Mouse (Mus musculus): Measurements from ENCODE around the gene Tnxb. TPM values are rescaled to one million over a fixed set of nuclear protein-coding genes. Genes with fewer than 3 reads are reported as not detected.
"Not testable (repeated sequence)": the region's sequence is repeated elsewhere in the genome, so short reads cannot be mapped to it uniquely, and the experiment has no call there.

Tnxb gene
- polyA plus RNA-seq, 1 experiment from 2014 or later = 0.04 TPM

DNA sequence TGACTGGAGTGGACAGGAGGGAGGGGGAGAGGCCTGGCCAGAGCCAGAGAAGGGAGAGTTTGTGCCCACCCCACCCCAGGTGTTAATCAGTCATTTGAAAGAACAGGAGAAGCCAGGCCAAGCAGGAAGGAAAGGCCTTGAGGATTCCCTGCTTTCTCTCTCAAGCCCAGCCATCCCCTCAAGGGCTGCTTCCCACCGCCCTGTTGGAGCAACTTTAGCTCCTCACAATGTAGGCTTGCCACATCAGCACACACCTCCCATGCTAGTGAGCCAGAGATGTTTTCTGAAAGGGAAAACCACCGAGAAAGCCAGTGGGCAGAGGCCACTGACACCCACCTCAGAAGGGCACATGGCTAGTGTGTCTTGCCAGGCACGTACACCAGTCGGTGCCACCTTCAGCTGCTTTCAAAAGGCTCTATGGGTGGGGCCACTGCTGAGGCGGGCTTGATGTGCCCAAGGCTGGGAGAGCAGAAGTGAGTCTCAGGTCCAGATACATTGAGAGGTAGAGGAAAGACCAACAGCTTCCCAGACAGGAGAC is 44.6 kb downstream of the Tnxb start:
- H3K4me1 ChIP-seq; H3K4me3 ChIP-seq; H3K9me3 ChIP-seq; H3K36me3 ChIP-seq; H3K27ac ChIP-seq; DNase-seq (ENCODE audit: low spot score): not testable (repeated sequence)
- peaks cover 16% of the 10 kb centered on the region; the same call in 1 of the 2 replicates for H3K27me3 ChIP-seq (ENCODE audit: insufficient read depth, poor library complexity, severe bottlenecking)
- 76% methylated on average over 5 of the region's 5 CpGs for WGBS

- peaks cover 16% of the 10 kb centered on the region; the same call in 1 of the 2 replicates for H3K27me3 ChIP-seq (ENCODE audit: insufficient read depth, poor library complexity, severe bottlenecking)
- H3K27ac ChIP-seq; H3K9me3 ChIP-seq; DNase-seq (ENCODE audit: low spot score); H3K4me3 ChIP-seq; H3K4me1 ChIP-seq; H3K36me3 ChIP-seq: not testable (repeated sequence)
- WGBS = 75% methylated on average over 6 of the region's 7 CpGs
Observed at GRCm38 (mm10) chr17:34715451-34715850, 45.1 kb downstream of the Tnxb start.

GRCm38 (mm10) chr17:34716247-34716646 is 45.9 kb downstream of the Tnxb start:
- DNase-seq (ENCODE audit: low spot score) = no peak
- 81% methylated on average over 15 of the region's 15 CpGs for WGBS
- H3K4me3 ChIP-seq = no peak overlapping the region
- peaks cover 16% of the 10 kb centered on the region; the same call in 1 of the 2 replicates for H3K27me3 ChIP-seq (ENCODE audit: insufficient read depth, poor library complexity, severe bottlenecking)
- H3K27ac ChIP-seq = no peak overlapping the region
- H3K4me1 ChIP-seq = no peaks in the 10 kb centered on the region
- no peaks in the 10 kb centered on the region for H3K36me3 ChIP-seq
- no peaks in the 10 kb centered on the region for H3K9me3 ChIP-seq

DNA sequence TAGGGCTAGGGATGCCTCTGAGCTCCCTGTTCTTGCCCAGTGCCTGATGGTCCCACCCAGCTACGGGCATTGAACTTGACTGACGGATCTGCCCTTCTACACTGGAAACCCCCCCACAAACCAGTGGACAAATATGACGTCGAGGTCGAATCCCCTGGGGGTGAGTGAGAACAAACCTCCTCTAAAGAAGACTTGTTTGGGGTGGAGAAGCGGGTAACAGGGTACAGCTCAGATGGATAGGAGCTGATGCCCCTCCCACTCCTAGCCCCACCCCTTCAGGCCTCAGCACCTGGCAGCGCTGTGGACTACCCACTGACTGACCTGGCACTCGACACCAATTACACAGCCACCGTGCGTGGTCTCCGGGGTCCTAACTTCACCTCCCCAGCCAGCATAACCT is 47.1 kb downstream of the Tnxb start:
- no peak for DNase-seq (ENCODE audit: low spot score)
- Histone ChIP-seq H3K4me1 (no peaks in the 10 kb centered on the region), H3K36me3 (no peaks in the 10 kb centered on the region), H3K27me3 (ENCODE audit: insufficient read depth, poor library complexity, severe bottlenecking) (peaks cover 16% of the 10 kb centered on the region; the same call in 1 of the 2 replicates), H3K27ac (no peak overlapping the region), H3K9me3 (no peaks in the 10 kb centered on the region), H3K4me3 (no peak overlapping the region)
- WGBS = 84% methylated on average over 11 of the region's 11 CpGs

DNA sequence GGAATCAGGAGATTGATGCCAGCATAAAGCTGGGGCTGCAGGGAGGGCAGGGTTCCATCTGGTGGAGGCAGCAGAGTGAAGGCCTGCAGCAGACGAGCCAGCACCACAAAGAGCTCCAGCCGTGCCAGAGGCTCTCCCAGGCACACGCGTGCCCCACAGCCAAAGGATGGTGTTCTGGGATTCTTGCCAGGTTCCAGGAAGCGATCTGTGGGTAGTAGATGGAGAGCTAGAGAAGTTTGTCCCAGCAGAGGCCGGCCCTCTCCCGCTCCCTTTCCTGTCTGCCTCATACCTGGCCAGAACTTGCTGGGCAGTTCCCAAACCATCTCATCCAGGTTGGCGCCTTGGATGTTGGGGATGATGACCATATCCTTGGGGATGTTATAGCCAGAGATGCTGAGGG is 49.6 kb downstream of the Tnxb start:
- 79% methylated on average over 8 of the region's 8 CpGs for WGBS
- H3K27ac ChIP-seq; H3K36me3 ChIP-seq; H3K4me1 ChIP-seq; H3K4me3 ChIP-seq; H3K9me3 ChIP-seq; DNase-seq (ENCODE audit: low spot score): not testable (repeated sequence)
- 0 out of 2 replicates have a peak, but pooled peaks cover 11% of the 10 kb centered on the region for H3K27me3 ChIP-seq (ENCODE audit: insufficient read depth, poor library complexity, severe bottlenecking)

DNA sequence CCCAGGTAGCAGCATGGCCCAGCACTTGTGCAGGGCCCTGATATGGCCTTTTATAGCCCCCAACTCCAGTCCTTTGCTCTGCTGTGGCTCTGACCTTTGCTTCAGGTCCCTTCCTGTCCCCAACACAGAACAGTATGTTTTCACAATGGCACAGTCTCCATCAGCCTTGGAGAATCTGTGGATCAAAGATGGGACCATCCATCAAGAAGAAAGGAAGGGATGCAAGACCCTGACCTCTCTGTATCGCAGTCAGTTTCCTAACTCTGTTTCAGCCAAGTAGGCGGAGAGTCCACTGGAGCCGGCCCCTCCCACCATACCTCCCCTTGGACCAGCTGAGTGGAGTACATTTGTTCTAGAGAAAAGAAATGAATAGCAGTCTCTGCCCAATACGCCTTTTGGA is 51.9 kb downstream of the Tnxb start:
- DNase-seq (ENCODE audit: low spot score); H3K36me3 ChIP-seq; H3K4me3 ChIP-seq; H3K27me3 ChIP-seq (ENCODE audit: insufficient read depth, poor library complexity, severe bottlenecking); H3K27ac ChIP-seq; H3K4me1 ChIP-seq; H3K9me3 ChIP-seq: not testable (repeated sequence)
- 84% methylated on average over 4 of the region's 4 CpGs for WGBS

DNA sequence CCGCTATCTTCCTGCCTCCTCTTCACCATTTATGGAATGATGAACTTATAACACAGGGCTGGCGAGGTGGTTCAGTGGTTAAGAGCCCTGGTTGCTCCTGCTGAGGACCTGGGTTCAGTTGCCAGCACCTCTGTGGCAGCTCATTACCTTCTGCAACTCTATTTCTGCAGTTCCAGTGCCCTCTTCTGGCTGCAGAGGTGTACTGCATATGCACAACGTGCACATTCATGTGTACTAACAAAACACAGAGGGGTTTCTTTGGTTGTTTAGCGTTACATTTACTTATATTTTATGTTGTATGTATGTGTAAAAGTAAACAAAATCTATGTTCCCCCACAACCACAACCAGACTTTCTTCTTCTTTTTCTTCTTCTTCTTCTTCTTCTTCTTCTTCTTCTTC is 52.7 kb downstream of the Tnxb start:
- Histone ChIP-seq H3K27ac (no peak overlapping the region), H3K4me1 (no peaks in the 10 kb centered on the region), H3K36me3 (no peaks in the 10 kb centered on the region), H3K9me3 (peaks cover 6% of the 10 kb centered on the region; the same call in 1 of the 2 replicates), H3K4me3 (no peak overlapping the region), H3K27me3 (ENCODE audit: insufficient read depth, poor library complexity, severe bottlenecking) (no peaks in the 10 kb centered on the region)
- WGBS = 75% methylated on average over 4 of the region's 4 CpGs
- DNase-seq (ENCODE audit: low spot score) = no peak

DNA sequence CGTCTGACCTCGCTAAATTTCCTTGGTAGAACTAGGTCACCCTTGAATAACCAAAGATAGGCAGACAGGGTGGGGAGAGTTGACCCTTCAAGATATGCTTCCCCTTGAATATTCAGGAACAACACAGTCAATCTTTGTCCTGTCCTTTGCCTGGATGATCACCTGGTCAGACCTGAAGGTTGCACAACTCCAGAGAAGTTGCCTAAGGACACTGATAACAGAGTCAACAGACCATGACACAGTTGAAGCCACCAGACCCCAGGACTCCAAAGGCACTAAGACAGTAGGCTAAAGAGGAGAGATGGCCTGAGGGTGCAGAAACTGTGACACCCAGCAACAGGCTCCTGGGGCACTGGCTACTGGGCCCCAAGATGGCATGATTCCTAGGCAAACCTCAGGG is 57.6 kb downstream of the Tnxb start:
- no peak for DNase-seq (ENCODE audit: low spot score)
- H3K27me3 ChIP-seq (ENCODE audit: insufficient read depth, poor library complexity, severe bottlenecking) = peaks cover 5% of the 10 kb centered on the region; the same call in 1 of the 2 replicates
- no peaks in the 10 kb centered on the region for H3K36me3 ChIP-seq
- 79% methylated on average over 2 of the region's 2 CpGs for WGBS
- H3K4me1 ChIP-seq = peaks cover 3% of the 10 kb centered on the region; the same call in 1 of the 2 replicates
- H3K4me3 ChIP-seq = no peak overlapping the region
- peaks cover 2% of the 10 kb centered on the region; the same call in 1 of the 2 replicates for H3K9me3 ChIP-seq
- H3K27ac ChIP-seq = no peak overlapping the region

- H3K27ac ChIP-seq, H3K4me1 ChIP-seq: not testable (repeated sequence)
Observed at GRCm38 (mm10) chr17:34729155-34729554, 58.8 kb downstream of the Tnxb start.

GRCm38 (mm10) chr17:34729779-34730553 is 59.6 kb downstream of the Tnxb start:
- H3K9me3 ChIP-seq; H3K4me3 ChIP-seq; H3K4me1 ChIP-seq; DNase-seq (ENCODE audit: low spot score); H3K36me3 ChIP-seq; H3K27ac ChIP-seq; H3K27me3 ChIP-seq (ENCODE audit: insufficient read depth, poor library complexity, severe bottlenecking): not testable (repeated sequence)
- WGBS = 76% methylated on average over 12 of the region's 12 CpGs

More at GRCm38 (mm10) chr17:34729155-34729554, 58.8 kb downstream of the Tnxb start:
- not testable (repeated sequence) for DNase-seq (ENCODE audit: low spot score); H3K4me3 ChIP-seq; H3K9me3 ChIP-seq; H3K36me3 ChIP-seq; H3K27me3 ChIP-seq (ENCODE audit: insufficient read depth, poor library complexity, severe bottlenecking)
- whole genome bisulfite sequencing = 69% methylated on average over 11 of the region's 11 CpGs

DNA sequence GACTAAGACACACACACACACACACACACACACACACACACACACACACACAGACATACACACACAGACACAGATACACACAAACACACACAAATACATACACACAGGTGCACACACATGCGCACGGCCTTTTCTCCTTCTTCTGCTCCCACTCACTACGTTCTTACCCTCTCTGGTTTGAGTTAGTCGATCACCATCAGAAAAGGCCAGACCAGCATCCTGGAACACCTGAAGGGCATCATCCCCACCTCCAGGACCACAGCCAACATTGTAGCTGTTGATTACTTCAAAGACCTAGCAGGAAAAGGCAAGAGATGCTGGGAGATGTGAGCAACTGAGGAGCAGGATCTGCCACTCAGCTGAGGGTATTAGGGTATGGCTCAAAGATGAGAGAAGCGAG is 67.1 kb downstream of the Tnxb start:
- WGBS = 71% methylated on average over 5 of the region's 5 CpGs
- H3K4me3 ChIP-seq, H3K9me3 ChIP-seq, H3K4me1 ChIP-seq, H3K27ac ChIP-seq, H3K36me3 ChIP-seq: not testable (repeated sequence)
- DNase-seq (ENCODE audit: low spot score) = peak; percentile 57
- H3K27me3 ChIP-seq (ENCODE audit: insufficient read depth, poor library complexity, severe bottlenecking) = peaks cover 29% of the 10 kb centered on the region

DNA sequence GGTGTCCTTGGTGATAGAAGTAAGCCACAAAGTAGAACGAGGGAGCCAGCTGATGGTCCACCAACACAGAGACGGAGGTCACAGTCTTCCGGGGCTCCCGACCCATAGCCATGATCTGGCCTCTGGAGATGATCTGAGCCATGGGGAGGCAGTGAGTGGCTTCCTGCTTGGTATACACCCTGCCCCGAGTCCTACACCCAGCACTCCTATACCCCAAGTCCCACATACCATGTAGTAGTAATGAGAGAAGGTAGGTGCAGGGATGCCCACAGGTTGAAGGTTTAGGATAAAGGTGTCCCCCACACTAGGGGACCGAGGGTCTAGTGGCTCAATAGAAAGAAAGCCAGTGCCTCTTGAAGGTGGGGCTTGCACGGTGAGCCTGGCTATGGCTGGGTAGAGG is 69.4 kb downstream of the Tnxb start:
- H3K9me3 ChIP-seq, H3K4me3 ChIP-seq, H3K36me3 ChIP-seq, H3K27ac ChIP-seq, H3K4me1 ChIP-seq: not testable (repeated sequence)
- H3K27me3 ChIP-seq (ENCODE audit: insufficient read depth, poor library complexity, severe bottlenecking) = peaks cover 23% of the 10 kb centered on the region
- 86% methylated on average over 7 of the region's 7 CpGs for WGBS
- DNase-seq (ENCODE audit: low spot score) = peak; percentile 22

GRCm38 (mm10) chr17:34740280-34740679 is 69.9 kb downstream of the Tnxb start:
- H3K4me1 ChIP-seq = no peaks in the 10 kb centered on the region
- peaks cover 22% of the 10 kb centered on the region for H3K27me3 ChIP-seq (ENCODE audit: insufficient read depth, poor library complexity, severe bottlenecking)
- no peaks in the 10 kb centered on the region for H3K9me3 ChIP-seq
- no peak overlapping the region for H3K27ac ChIP-seq
- H3K4me3 ChIP-seq = no peak overlapping the region
- DNase-seq (ENCODE audit: low spot score) = peak; percentile 56
- WGBS = 56% methylated on average over 4 of the region's 4 CpGs
- H3K36me3 ChIP-seq = no peaks in the 10 kb centered on the region

Measured in heart, embryonic 10.5 days (tissue).